Mouse (Mus musculus): ENCODE measurements around the gene Rad23b. TPM values are rescaled to one million over a fixed set of nuclear protein-coding genes. Genes with fewer than 3 reads are reported as not detected.

Gene Rad23b
- polyA plus RNA-seq, 1 experiment from 2014 or later = 87.3 TPM

DNA sequence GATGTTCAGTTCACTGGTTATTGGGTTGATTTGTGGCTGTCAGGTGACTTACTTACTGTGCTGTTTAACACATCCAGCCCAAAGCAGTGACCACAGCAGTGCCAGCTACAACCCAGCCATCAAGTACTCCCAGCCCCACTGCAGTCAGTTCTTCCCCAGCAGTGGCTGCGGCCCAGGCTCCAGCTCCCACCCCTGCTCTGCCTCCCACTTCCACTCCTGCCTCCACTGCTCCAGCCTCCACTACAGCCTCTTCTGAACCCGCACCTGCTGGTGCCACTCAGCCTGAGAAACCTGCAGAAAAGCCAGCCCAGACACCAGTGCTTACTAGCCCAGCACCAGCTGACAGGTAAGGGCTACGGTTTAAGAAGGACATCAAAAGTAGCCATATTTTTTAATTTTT is 20.3 kb downstream of the Rad23b start:
- 88% methylated on average over 3 of the region's 3 CpGs for WGBS
- no peaks in the 10 kb centered on the region for H3K9me3 ChIP-seq (ENCODE audit: control insufficient read depth, low read length)
- no peak overlapping the region for H3K9ac ChIP-seq (ENCODE audit: low read length)
- DNase-seq (ENCODE audit: low spot score) = no peak
- H3K27me3 ChIP-seq (ENCODE audit: control insufficient read depth, insufficient read depth, low read length) = no peaks in the 10 kb centered on the region
- H3K4me3 ChIP-seq (ENCODE audit: low read depth, low read length) = no peak overlapping the region
- H3K4me1 ChIP-seq (ENCODE audit: control insufficient read depth, insufficient read depth, low read length) = no peaks in the 10 kb centered on the region
- no peak overlapping the region for H3K27ac ChIP-seq (ENCODE audit: low read depth, low read length)
- ATAC-seq (ENCODE audit: insufficient read depth, low FRiP score, low TSS enrichment) = no peak
- peaks cover 3% of the 10 kb centered on the region; the same call in 1 of the 2 replicates for H3K36me3 ChIP-seq (ENCODE audit: control insufficient read depth, insufficient read depth, low read length)
- H3K4me2 ChIP-seq (ENCODE audit: low read depth) = no peak overlapping the region

DNA sequence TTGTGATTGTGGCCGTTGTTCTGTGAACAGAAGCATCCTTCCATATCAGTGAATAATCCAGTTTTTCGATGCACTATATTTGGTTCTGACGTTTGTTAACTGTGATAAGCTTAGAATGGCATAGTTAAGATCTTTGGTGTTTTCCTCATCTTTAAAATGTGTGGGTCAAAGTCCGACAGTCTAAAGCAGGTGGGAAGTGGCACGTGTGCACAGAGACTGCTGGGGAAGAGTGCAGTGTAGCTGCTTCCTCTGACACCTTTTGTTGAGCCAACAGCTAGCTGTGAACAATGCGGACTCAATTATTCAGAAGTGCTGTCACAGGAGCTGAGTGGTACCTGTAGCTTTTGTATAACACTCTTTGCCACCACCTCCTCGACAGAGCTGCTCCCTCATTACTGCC is 21.5 kb downstream of the Rad23b start:
- 91% methylated on average over 7 of the region's 7 CpGs for WGBS
- Histone ChIP-seq H3K36me3 (ENCODE audit: control insufficient read depth, insufficient read depth, low read length) (peaks cover 3% of the 10 kb centered on the region; the same call in 1 of the 2 replicates), H3K4me3 (ENCODE audit: low read depth, low read length) (no peak overlapping the region), H3K4me2 (ENCODE audit: low read depth) (no peak overlapping the region), H3K27me3 (ENCODE audit: control insufficient read depth, insufficient read depth, low read length) (no peaks in the 10 kb centered on the region), H3K4me1 (ENCODE audit: control insufficient read depth, insufficient read depth, low read length) (no peaks in the 10 kb centered on the region), H3K9me3 (ENCODE audit: control insufficient read depth, low read length) (no peaks in the 10 kb centered on the region), H3K27ac (ENCODE audit: low read depth, low read length) (no peak overlapping the region), H3K9ac (ENCODE audit: low read length) (no peak overlapping the region)
- DNase-seq (ENCODE audit: low spot score) (no peak), ATAC-seq (ENCODE audit: insufficient read depth, low FRiP score, low TSS enrichment) (no peak)

DNA sequence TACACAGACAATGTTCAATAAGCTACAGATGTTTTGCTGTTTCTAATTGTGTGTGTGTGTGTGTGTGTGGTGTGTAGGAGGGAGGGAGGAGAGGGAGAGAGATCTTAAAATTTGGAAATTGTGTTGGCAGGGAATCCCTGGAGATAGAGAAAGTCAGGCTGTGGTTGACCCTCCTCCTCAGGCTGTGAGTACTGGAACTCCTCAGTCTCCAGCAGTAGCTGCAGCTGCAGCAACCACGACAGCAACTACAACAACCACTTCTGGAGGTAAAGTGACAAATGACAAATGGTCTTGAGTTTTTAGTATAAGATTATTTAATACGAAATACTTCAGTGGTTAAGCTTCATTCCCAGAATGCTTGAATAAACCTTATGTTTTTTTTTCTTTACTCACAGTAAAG is 32.5 kb downstream of the Rad23b start:
- ATAC-seq (ENCODE audit: insufficient read depth, low FRiP score, low TSS enrichment) (no peak), DNase-seq (ENCODE audit: low spot score) (no peak)
- Histone ChIP-seq H3K9me3 (ENCODE audit: control insufficient read depth, low read length) (no peaks in the 10 kb centered on the region), H3K4me1 (ENCODE audit: control insufficient read depth, insufficient read depth, low read length) (no peaks in the 10 kb centered on the region), H3K4me3 (ENCODE audit: low read depth, low read length) (no peak overlapping the region), H3K27ac (ENCODE audit: low read depth, low read length) (no peak overlapping the region), H3K27me3 (ENCODE audit: control insufficient read depth, insufficient read depth, low read length) (no peaks in the 10 kb centered on the region), H3K9ac (ENCODE audit: low read length) (no peak overlapping the region), H3K4me2 (ENCODE audit: low read depth) (no peak overlapping the region), H3K36me3 (ENCODE audit: control insufficient read depth, insufficient read depth, low read length) (peaks cover 16% of the 10 kb centered on the region)
- 92% methylated on average over 2 of the region's 2 CpGs for WGBS

- H3K4me1 ChIP-seq (ENCODE audit: control insufficient read depth, insufficient read depth, low read length) = no peaks in the 10 kb centered on the region
- H3K9ac ChIP-seq (ENCODE audit: low read length) = no peak overlapping the region
- H3K9me3 ChIP-seq (ENCODE audit: control insufficient read depth, low read length) = no peaks in the 10 kb centered on the region
- H3K27me3 ChIP-seq (ENCODE audit: control insufficient read depth, insufficient read depth, low read length) = no peaks in the 10 kb centered on the region
- WGBS = 90% methylated on average over 2 of the region's 2 CpGs
- no peak overlapping the region for H3K27ac ChIP-seq (ENCODE audit: low read depth, low read length)
- H3K4me3 ChIP-seq (ENCODE audit: low read depth, low read length) = no peak overlapping the region
- H3K4me2 ChIP-seq (ENCODE audit: low read depth) = no peak overlapping the region
- no peak for ATAC-seq (ENCODE audit: insufficient read depth, low FRiP score, low TSS enrichment)
- no peak for DNase-seq (ENCODE audit: low spot score)
- peaks cover 10% of the 10 kb centered on the region for H3K36me3 ChIP-seq (ENCODE audit: control insufficient read depth, insufficient read depth, low read length)
Measured at GRCm38 (mm10) chr4:55386768-55387167, 36.9 kb downstream of the Rad23b start.

- Histone ChIP-seq H3K27ac (ENCODE audit: low read depth, low read length) (no peak overlapping the region), H3K4me3 (ENCODE audit: low read depth, low read length) (no peak overlapping the region), H3K9me3 (ENCODE audit: control insufficient read depth, low read length) (no peaks in the 10 kb centered on the region), H3K36me3 (ENCODE audit: control insufficient read depth, insufficient read depth, low read length) (peaks cover 2% of the 10 kb centered on the region; the same call in 1 of the 2 replicates), H3K4me1 (ENCODE audit: control insufficient read depth, insufficient read depth, low read length) (no peaks in the 10 kb centered on the region), H3K27me3 (ENCODE audit: control insufficient read depth, insufficient read depth, low read length) (no peaks in the 10 kb centered on the region), H3K9ac (ENCODE audit: low read length) (no peak overlapping the region), H3K4me2 (ENCODE audit: low read depth) (no peak overlapping the region)
- no peak for DNase-seq (ENCODE audit: low spot score)
- 79% methylated on average over 1 of the region's 1 CpGs for WGBS
- no peak for ATAC-seq (ENCODE audit: insufficient read depth, low FRiP score, low TSS enrichment)
Measured at GRCm38 (mm10) chr4:55391480-55391879, 41.6 kb downstream of the Rad23b start.

GRCm38 (mm10) chr4:55392445-55392844 is 42.6 kb downstream of the Rad23b start:
- Histone ChIP-seq H3K27ac (ENCODE audit: low read depth, low read length) (no peak overlapping the region), H3K27me3 (ENCODE audit: control insufficient read depth, insufficient read depth, low read length) (no peaks in the 10 kb centered on the region), H3K9me3 (ENCODE audit: control insufficient read depth, low read length) (no peaks in the 10 kb centered on the region), H3K9ac (ENCODE audit: low read length) (no peak overlapping the region), H3K4me3 (ENCODE audit: low read depth, low read length) (no peak overlapping the region), H3K36me3 (ENCODE audit: control insufficient read depth, insufficient read depth, low read length) (no peaks in the 10 kb centered on the region; the same call in 1 of the 2 replicates), H3K4me1 (ENCODE audit: control insufficient read depth, insufficient read depth, low read length) (no peaks in the 10 kb centered on the region), H3K4me2 (ENCODE audit: low read depth) (no peak overlapping the region)
- no peak for ATAC-seq (ENCODE audit: insufficient read depth, low FRiP score, low TSS enrichment)
- WGBS = 91% methylated on average over 7 of the region's 7 CpGs
- DNase-seq (ENCODE audit: low spot score) = no peak

- ATAC-seq (ENCODE audit: insufficient read depth, low FRiP score, low TSS enrichment) (no peak), DNase-seq (ENCODE audit: low spot score) (peak; percentile 26)
- Histone ChIP-seq H3K4me1 (ENCODE audit: control insufficient read depth, insufficient read depth, low read length) (no peaks in the 10 kb centered on the region), H3K36me3 (ENCODE audit: control insufficient read depth, insufficient read depth, low read length) (no peaks in the 10 kb centered on the region), H3K9ac (ENCODE audit: low read length) (no peak overlapping the region), H3K4me2 (ENCODE audit: low read depth) (no peak overlapping the region), H3K27me3 (ENCODE audit: control insufficient read depth, insufficient read depth, low read length) (no peaks in the 10 kb centered on the region), H3K4me3 (ENCODE audit: low read depth, low read length) (no peak overlapping the region), H3K9me3 (ENCODE audit: control insufficient read depth, low read length) (no peaks in the 10 kb centered on the region), H3K27ac (ENCODE audit: low read depth, low read length) (no peak overlapping the region)
- WGBS = 45% methylated on average over 17 of the region's 17 CpGs
Measured at GRCm38 (mm10) chr4:55397911-55398762, 48.3 kb downstream of the Rad23b start.

DNA sequence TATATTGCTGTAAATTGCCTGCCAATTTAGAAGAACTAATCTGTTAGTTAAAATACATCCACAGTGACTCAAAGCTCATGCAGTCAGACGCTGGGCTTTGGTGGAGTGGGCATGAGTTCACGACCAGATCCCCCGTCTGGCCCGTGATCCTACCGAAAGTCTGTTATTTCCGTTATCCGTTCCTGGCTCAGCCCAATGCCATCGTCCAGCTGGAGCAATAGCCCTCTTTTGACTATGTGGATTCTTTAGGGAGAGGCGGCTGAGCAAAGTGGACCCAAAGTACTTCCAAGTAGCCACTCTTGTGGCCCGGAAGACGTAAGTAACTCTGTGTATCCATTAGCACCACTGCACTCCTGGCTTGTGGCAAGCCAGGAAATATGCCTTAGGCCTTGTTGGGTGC is 49.1 kb downstream of the Rad23b start:
- no peak overlapping the region for H3K4me2 ChIP-seq (ENCODE audit: low read depth)
- H3K27ac ChIP-seq (ENCODE audit: low read depth, low read length) = no peak overlapping the region
- H3K4me1 ChIP-seq (ENCODE audit: control insufficient read depth, insufficient read depth, low read length) = no peaks in the 10 kb centered on the region
- DNase-seq (ENCODE audit: low spot score) = no peak
- H3K36me3 ChIP-seq (ENCODE audit: control insufficient read depth, insufficient read depth, low read length) = no peaks in the 10 kb centered on the region
- no peaks in the 10 kb centered on the region for H3K27me3 ChIP-seq (ENCODE audit: control insufficient read depth, insufficient read depth, low read length)
- H3K9ac ChIP-seq (ENCODE audit: low read length) = no peak overlapping the region
- WGBS = 91% methylated on average over 11 of the region's 11 CpGs
- ATAC-seq (ENCODE audit: insufficient read depth, low FRiP score, low TSS enrichment) = no peak
- no peaks in the 10 kb centered on the region for H3K9me3 ChIP-seq (ENCODE audit: control insufficient read depth, low read length)
- no peak overlapping the region for H3K4me3 ChIP-seq (ENCODE audit: low read depth, low read length)

DNA sequence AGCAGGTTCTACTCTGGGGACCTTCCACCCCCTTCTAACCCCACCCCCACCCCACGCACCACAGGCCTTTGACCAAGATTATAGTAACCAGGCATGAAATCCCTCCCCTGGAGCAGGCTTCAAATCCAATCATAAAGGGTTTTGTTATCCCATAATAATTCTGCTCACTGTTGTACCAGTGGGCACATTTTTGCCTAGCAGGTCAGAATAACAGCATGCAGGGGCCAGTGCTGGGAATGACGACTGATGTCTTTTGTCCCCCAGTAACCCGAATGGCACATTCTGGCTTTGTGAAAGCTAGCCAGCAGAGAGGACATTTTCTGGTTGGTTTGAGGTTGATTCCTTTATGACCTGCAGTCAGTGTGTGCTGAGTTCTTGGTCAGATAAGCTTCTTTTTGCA is 55.5 kb downstream of the Rad23b start:
- no peak overlapping the region for H3K27ac ChIP-seq (ENCODE audit: low read depth, low read length)
- H3K27me3 ChIP-seq (ENCODE audit: control insufficient read depth, insufficient read depth, low read length) = no peaks in the 10 kb centered on the region
- no peak overlapping the region for H3K4me3 ChIP-seq (ENCODE audit: low read depth, low read length)
- no peaks in the 10 kb centered on the region for H3K4me1 ChIP-seq (ENCODE audit: control insufficient read depth, insufficient read depth, low read length)
- H3K9me3 ChIP-seq (ENCODE audit: control insufficient read depth, low read length) = no peaks in the 10 kb centered on the region
- ATAC-seq (ENCODE audit: insufficient read depth, low FRiP score, low TSS enrichment) (no peak), DNase-seq (ENCODE audit: low spot score) (no peak)
- H3K9ac ChIP-seq (ENCODE audit: low read length) = no peak overlapping the region
- H3K4me2 ChIP-seq (ENCODE audit: low read depth) = no peak overlapping the region
- WGBS = 60% methylated on average over 3 of the region's 3 CpGs
- no peaks in the 10 kb centered on the region for H3K36me3 ChIP-seq (ENCODE audit: control insufficient read depth, insufficient read depth, low read length)

Measured in neural tube, embryonic 11.5 days (tissue).